Mouse (Mus musculus) limb, embryonic 13.5 days (tissue): ENCODE data around the gene Zfp53. TPM values are rescaled to one million over a fixed set of nuclear protein-coding genes. Genes with fewer than 3 reads are reported as not detected.
A peak's percentile ranks its signal among the peaks of the same experiment; 100 is the strongest.

Experiments
- ATAC-seq: fragments of 200-750 bp; cut with Nextera tagmentation; 2 replicates; pipeline ENCODE4 v1.8.0; 2017; ENCODE audit warnings: low read depth, moderate number of reproducible peaks, moderate TSS enrichment; ENCODE audit not compliant: low FRiP score
- H3K27ac ChIP-seq: fragments of 300-500 bp; sonication (generic); 2 replicates; pipeline ENCODE4 v1.5.1; 2015; ENCODE audit warnings: inconsistent platforms, mild to moderate bottlenecking, moderate library complexity
- H3K27me3 ChIP-seq: fragments of 300-500 bp; sonication (generic); 2 replicates; pipeline ENCODE4 v1.6.1; 2015; ENCODE audit warnings: mild to moderate bottlenecking, inconsistent platforms
- H3K36me3 ChIP-seq: fragments of 300-500 bp; sonication (generic); 2 replicates; pipeline ENCODE4 v1.6.1; 2015; ENCODE audit warnings: inconsistent platforms, mild to moderate bottlenecking, moderate library complexity
- H3K4me1 ChIP-seq: fragments of 300-500 bp; sonication (generic); 2 replicates; pipeline ENCODE4 v1.6.1; 2015; ENCODE audit warnings: inconsistent platforms
- H3K4me2 ChIP-seq: fragments of 300-500 bp; sonication (generic); replicated peaks from 2 replicates; pipeline ENCODE4 v1.6.1; 2015; ENCODE audit warnings: inconsistent platforms, mild to moderate bottlenecking, moderate library complexity
- H3K4me3 ChIP-seq: fragments of 300-500 bp; sonication (generic); 2 replicates; pipeline ENCODE4 v1.5.1; 2015; ENCODE audit warnings: moderate library complexity, mild to moderate bottlenecking, inconsistent platforms
- H3K9ac ChIP-seq: fragments of 300-500 bp; sonication (generic); 2 replicates; pipeline ENCODE4 v1.6.1; 2015; ENCODE audit warnings: mild to moderate bottlenecking, inconsistent platforms
- H3K9me3 ChIP-seq: fragments of 300-500 bp; sonication (generic); 2 replicates; pipeline ENCODE4 v1.6.1; 2016; ENCODE audit warnings: inconsistent platforms
- WGBS: fragments of 180-500 bp; shearing (Covaris S2); methylation state at CpG from one replicate; pipeline ENCODE4 v1.1.7; 2015; 5-methylcytosine and 5-hydroxymethylcytosine counted together
- polyA plus RNA-seq: library from polyadenylated mRNA; unstranded; fragments of >200 nt; fragmentation: Nextera tagmentation; extraction: Ambion mirVana; gene quantifications from 2 replicates; pipeline ENCODE4 v1.2.1, GENCODE M21; 2015

Zfp53 gene
- polyA plus RNA-seq, 1 experiment from 2014 or later = 12.4 TPM

DNA sequence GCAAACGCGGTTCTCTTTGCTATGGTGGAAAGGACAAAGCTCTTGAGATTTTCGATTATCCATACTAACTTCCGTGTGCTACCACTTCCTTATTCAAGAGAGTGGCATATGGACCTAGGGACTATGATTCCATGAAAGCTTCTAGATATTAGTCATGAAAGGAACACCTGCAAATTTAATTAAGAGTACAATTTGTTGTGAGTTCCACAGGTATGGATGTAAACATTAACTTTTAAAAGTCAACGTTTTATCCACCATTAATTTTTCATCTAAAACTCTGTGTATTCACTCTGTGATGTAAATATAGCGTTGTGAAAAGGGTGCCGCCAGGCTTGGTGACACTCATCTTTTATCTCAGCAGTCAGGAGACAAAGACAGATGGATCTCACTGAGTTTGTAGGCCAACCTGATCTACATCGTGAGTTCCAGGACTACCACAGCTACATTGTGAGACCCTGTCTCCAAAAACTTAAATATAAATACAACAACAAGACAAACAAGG lies 753 bp downstream of the Zfp53 start:
- WGBS = 21% methylated on average over 8 of the region's 8 CpGs
- peaks cover 14% of the 10 kb centered on the region for H3K36me3 ChIP-seq

DNA sequence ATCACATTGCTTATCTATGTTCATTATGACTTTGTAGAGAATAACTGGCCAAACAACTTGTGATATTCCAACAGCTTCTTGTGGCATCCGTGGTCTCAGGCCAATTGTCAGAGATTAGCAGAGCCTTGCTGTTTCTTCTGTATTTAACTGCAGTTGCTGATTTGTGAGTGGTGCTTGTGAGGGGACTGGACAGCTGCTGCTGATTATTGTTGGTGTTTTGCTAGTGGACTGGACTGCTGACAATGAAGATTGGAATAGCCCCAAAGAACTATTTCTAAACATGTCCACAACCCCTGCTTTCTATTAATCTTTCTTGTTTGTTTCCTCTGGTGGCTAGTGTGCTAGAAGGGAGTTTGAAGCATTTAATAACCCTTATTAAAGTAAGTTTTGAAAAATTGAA lies 12.6 kb downstream of the Zfp53 start:
- WGBS = 71% methylated on average over 1 of the region's 1 CpGs
- H3K4me1 ChIP-seq = no peaks in the 10 kb centered on the region
- ATAC-seq = no peak

More for the DNA sequence above, 753 bp downstream of the Zfp53 start:
- H3K4me2 ChIP-seq = peak overlapping the region; percentile 72
- no peaks in the 10 kb centered on the region for H3K27me3 ChIP-seq
- peak overlapping the region; percentile 76 for H3K4me3 ChIP-seq
- no peak for ATAC-seq
- peaks cover 7% of the 10 kb centered on the region; the same call in 1 of the 2 replicates for H3K4me1 ChIP-seq
- no peaks in the 10 kb centered on the region for H3K9me3 ChIP-seq
- H3K9ac ChIP-seq = peak overlapping the region; percentile 80
- H3K27ac ChIP-seq = 0 out of 2 replicates have a peak overlapping the region, but pooled peaks have one; percentile 55

DNA sequence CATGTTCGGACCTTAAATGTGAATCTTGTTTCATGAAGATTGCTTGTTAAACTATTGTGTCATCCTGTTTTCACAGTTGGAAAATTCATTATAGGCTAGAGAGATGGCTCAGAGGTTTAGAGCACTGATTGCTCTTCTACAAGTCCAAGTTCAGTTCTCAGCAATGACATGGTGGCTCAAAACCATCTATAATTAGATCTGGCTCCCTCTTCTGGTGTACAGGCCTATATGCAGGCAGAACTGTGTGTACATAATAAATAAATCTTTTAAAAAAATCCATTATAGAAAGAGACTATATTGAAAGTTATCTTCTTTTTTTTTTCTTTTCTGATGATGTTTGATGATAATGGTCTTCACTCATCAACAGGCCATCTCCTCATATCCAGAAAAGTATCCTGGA lies 15.7 kb downstream of the Zfp53 start:
- no peaks in the 10 kb centered on the region for H3K4me1 ChIP-seq
- no peak overlapping the region for H3K9ac ChIP-seq
- no peak for ATAC-seq
- peaks cover 21% of the 10 kb centered on the region for H3K36me3 ChIP-seq
- WGBS = 91% methylated on average over 1 of the region's 1 CpGs
- no peak overlapping the region for H3K27ac ChIP-seq
- H3K4me2 ChIP-seq = no peak overlapping the region
- no peaks in the 10 kb centered on the region for H3K9me3 ChIP-seq
- no peak overlapping the region for H3K4me3 ChIP-seq
- no peaks in the 10 kb centered on the region for H3K27me3 ChIP-seq

More for the DNA sequence above, 12.6 kb downstream of the Zfp53 start:
- peaks cover 17% of the 10 kb centered on the region for H3K36me3 ChIP-seq
- no peak overlapping the region for H3K9ac ChIP-seq
- no peak overlapping the region for H3K27ac ChIP-seq
- no peaks in the 10 kb centered on the region for H3K27me3 ChIP-seq
- no peaks in the 10 kb centered on the region for H3K9me3 ChIP-seq
- no peak overlapping the region for H3K4me2 ChIP-seq
- H3K4me3 ChIP-seq = no peak overlapping the region

GRCm38 (mm10) chr17:21506258-21506657 lies 17.5 kb downstream of the Zfp53 start:
- Histone ChIP-seq H3K9ac (no peak overlapping the region), H3K27me3 (no peaks in the 10 kb centered on the region), H3K4me1 (no peaks in the 10 kb centered on the region), H3K4me3 (no peak overlapping the region), H3K9me3 (no peaks in the 10 kb centered on the region), H3K4me2 (no peak overlapping the region), H3K27ac (no peak overlapping the region), H3K36me3 (peaks cover 29% of the 10 kb centered on the region)
- WGBS = 96% methylated on average over 3 of the region's 3 CpGs
- no peak for ATAC-seq

GRCm38 (mm10) chr17:21509756-21510155 lies 21.0 kb downstream of the Zfp53 start:
- Histone ChIP-seq H3K4me3 (no peak overlapping the region), H3K27me3 (no peaks in the 10 kb centered on the region), H3K9me3 (no peaks in the 10 kb centered on the region), H3K27ac (no peak overlapping the region), H3K4me2 (no peak overlapping the region), H3K9ac (no peak overlapping the region), H3K36me3 (peaks cover 37% of the 10 kb centered on the region), H3K4me1 (no peaks in the 10 kb centered on the region)
- ATAC-seq = no peak

DNA sequence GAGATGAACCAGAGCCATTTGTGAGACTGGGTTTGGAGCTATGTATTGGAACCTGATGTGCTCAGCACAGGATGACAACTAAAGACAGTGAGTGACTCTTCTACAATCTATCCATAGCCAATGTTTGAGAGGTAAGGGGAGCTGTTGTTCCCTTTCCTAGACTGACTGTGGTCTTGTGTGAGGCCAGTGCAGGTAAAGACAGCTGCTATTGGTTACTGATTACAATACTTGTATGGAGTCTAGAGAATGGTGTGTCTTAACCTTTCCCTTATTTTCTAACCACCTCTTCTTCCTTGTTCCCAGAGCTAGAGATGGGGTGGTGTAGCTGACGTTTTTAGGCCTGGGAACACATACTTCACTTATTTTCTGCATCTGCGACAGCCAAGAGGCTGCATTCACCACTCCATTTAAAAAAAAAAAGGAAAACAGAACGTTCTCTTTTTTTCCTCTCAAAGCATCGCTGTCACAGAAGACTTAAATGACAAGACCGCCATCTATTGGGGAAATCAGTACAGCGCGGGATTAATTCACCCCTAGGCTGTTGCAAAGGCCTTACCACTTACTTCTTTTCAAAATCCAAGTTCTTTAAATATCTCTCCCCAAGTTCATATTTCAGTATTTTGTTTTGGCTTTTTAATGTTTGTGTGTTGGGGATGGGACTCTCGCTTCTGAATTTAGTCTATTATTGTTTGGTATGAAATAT lies 26.8 kb downstream of the Zfp53 start:
- Histone ChIP-seq H3K9me3 (no peaks in the 10 kb centered on the region), H3K27ac (0 out of 2 replicates have a peak overlapping the region, but pooled peaks have one; percentile 90), H3K27me3 (no peaks in the 10 kb centered on the region), H3K4me1 (0 out of 2 replicates have a peak, but pooled peaks cover 5% of the 10 kb centered on the region), H3K4me3 (peak overlapping the region; percentile 55), H3K4me2 (peak overlapping the region; percentile 76), H3K36me3 (peaks cover 14% of the 10 kb centered on the region; the same call in 1 of the 2 replicates), H3K9ac (peak overlapping the region; percentile 70; the same call in 1 of the 2 replicates)
- WGBS = 2% methylated on average over 8 of the region's 8 CpGs
- ATAC-seq = 0 out of 2 replicates have a peak, but pooled peaks have one; percentile 33

DNA sequence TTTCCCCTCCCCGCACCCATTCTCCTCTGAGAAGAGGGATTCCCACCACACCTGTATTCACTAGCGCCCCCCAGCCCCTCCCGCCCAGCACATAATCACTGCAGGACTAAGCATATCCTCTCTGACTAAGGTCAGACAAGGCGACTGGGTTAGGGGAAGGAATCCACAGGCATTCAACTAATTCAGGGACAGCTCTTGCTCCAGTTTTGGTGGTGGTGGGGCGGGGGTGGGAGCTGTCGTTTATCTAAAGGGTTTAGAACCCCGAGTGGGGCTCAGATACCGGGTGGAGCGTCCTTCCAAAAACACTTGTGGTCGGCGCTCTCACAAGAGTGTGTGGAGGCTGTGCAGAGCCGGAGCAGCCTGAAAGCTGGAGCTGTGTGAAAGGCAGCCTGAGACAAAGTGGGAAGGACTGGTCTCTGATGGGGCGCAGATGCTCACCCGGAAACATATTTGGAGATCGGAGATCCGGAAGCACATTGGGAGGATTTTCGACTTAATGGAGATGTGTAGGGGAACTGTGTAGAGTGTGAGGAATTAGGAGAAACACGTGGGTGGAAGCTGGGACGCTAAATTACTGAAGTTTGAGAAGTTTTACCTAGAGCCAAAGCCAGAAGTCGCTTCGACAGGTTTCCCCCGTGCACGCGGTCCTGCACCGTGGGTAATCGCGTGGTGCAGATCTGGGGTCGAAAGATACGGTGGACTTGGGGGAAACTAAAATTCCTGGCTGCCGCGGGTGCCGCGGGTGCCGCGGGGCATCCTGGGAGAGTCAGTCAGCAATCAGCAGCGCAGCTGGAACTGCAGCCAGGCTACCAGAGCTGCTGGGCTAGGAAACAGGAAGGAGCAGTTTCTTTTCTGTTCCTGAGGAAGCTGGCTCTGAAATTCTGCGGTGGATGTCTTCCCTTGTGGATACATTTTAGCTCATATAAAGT lies 27.7 kb downstream of the Zfp53 start:
- WGBS = under 1% methylated on average over 37 of the region's 37 CpGs
- no peaks in the 10 kb centered on the region for H3K27me3 ChIP-seq

GRCm38 (mm10) chr17:21517130-21517671 lies 28.4 kb downstream of the Zfp53 start:
- peak overlapping the region; percentile 55 for H3K4me3 ChIP-seq
- peak overlapping the region; percentile 70 for H3K9ac ChIP-seq
- 38% methylated on average over 4 of the region's 4 CpGs for WGBS
- H3K27ac ChIP-seq = peak overlapping the region; percentile 90
- peak overlapping the region; percentile 76 for H3K4me2 ChIP-seq
- 0 out of 2 replicates have a peak, but pooled peaks cover 5% of the 10 kb centered on the region for H3K4me1 ChIP-seq
- H3K9me3 ChIP-seq = no peaks in the 10 kb centered on the region
- no peaks in the 10 kb centered on the region for H3K27me3 ChIP-seq
- no peak for ATAC-seq
- H3K36me3 ChIP-seq = 0 out of 2 replicates have a peak, but pooled peaks cover 1% of the 10 kb centered on the region

More for the DNA sequence above, 27.7 kb downstream of the Zfp53 start:
- H3K9ac ChIP-seq = peak overlapping the region; percentile 70
- peak; percentile 95 for ATAC-seq
- H3K4me3 ChIP-seq = peak overlapping the region; percentile 55
- H3K9me3 ChIP-seq = no peaks in the 10 kb centered on the region
- peak overlapping the region; percentile 76 for H3K4me2 ChIP-seq
- 0 out of 2 replicates have a peak, but pooled peaks cover 5% of the 10 kb centered on the region for H3K4me1 ChIP-seq
- peaks cover 6% of the 10 kb centered on the region; the same call in 1 of the 2 replicates for H3K36me3 ChIP-seq
- H3K27ac ChIP-seq = peak overlapping the region; percentile 90

DNA sequence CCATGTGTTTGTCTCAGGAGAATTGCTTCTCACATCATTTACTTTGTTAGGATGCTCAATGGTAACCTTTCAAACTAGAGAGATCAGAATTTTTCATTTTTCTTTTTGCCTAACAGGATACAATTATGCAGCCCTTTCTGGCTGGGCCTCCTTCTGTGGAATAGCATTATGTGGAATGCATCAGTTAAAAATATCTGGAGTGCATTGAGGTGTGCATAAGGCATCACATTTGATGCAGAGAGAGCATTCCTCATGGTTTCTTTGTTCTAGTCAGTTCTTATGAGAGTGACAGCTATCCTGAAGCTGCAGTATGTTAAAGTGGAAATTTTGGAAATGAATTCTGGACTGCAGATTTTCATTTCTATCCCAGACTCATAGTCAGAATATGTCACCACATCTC lies 37.5 kb downstream of the Zfp53 start:
- Histone ChIP-seq H3K27me3 (no peaks in the 10 kb centered on the region), H3K4me1 (peaks cover under 1% of the 10 kb centered on the region)
- no peak for ATAC-seq

DNA sequence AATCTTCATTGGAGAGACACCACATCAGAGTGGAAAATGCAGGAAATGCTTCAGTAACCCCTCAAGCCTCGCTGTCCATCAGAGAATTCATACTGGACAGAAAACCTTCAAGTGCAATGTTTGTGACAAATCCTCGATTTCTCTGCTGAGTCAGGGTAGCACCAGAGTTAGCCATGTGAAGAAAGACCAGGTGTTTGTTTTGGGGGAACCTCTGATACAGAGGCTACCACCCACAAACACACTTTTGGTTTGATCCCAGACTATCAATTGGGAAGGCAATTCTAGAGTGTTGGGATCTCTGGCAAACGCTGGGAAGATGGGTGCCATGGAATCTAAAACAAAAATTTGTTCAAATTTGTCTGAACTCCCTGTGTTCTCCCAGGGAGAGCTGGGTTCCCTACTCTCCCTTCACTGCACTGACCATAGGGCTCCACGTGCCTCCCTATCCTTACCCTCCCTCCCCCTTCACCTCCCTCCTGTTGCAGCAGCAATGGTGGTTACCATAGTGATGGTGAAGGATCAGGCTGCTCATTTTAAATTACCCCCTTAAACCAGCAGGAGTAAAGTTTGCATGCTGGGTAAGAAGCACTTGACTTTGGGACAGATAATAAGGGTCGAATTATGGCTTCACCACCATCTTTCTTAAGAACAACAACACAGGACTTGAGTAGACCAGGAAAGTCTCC lies 42.0 kb downstream of the Zfp53 start:
- Histone ChIP-seq H3K9ac (no peak overlapping the region), H3K9me3 (no peaks in the 10 kb centered on the region), H3K36me3 (no peaks in the 10 kb centered on the region), H3K4me1 (peaks cover 24% of the 10 kb centered on the region), H3K27ac (no peak overlapping the region), H3K27me3 (no peaks in the 10 kb centered on the region), H3K4me2 (peak overlapping the region; percentile 71; the same call in 1 of the 2 replicates), H3K4me3 (no peak overlapping the region)
- ATAC-seq = no peak
- 74% methylated on average over 5 of the region's 5 CpGs for whole genome bisulfite sequencing

More for the DNA sequence above, 37.5 kb downstream of the Zfp53 start:
- Histone ChIP-seq H3K36me3 (no peaks in the 10 kb centered on the region), H3K9ac (no peak overlapping the region), H3K4me3 (no peak overlapping the region), H3K4me2 (no peak overlapping the region), H3K9me3 (no peaks in the 10 kb centered on the region), H3K27ac (no peak overlapping the region)

DNA sequence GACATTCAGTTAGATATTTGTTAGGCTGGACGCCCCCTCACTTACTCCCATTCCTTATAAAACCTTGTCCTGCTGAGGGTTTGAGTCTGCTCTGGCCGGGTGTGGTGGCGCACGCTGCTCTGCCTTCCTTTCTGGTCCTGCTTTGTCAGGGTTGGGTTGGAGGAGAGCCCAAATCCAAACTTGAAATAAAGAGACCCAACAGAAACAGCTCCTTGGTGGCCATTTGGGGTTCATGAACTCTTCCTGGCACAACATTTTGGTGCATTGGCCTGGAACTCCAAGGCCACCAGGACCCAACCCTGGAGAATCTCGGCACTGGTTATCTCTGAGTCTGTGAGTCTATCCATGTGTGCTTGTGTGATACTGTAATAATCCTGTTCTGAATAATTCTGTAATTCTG lies 42.8 kb downstream of the Zfp53 start:
- no peak for ATAC-seq
- 68% methylated on average over 5 of the region's 5 CpGs for WGBS
- H3K9ac ChIP-seq = peak overlapping the region; percentile 84
- peak overlapping the region; percentile 60 for H3K4me3 ChIP-seq
- H3K36me3 ChIP-seq = no peaks in the 10 kb centered on the region
- peak overlapping the region; percentile 90 for H3K27ac ChIP-seq
- no peaks in the 10 kb centered on the region for H3K27me3 ChIP-seq
- peak overlapping the region; percentile 71 for H3K4me2 ChIP-seq
- peaks cover 24% of the 10 kb centered on the region for H3K4me1 ChIP-seq
- H3K9me3 ChIP-seq = no peaks in the 10 kb centered on the region
